Mouse (Mus musculus): ENCODE results near the gene Slc25a20.

DNA sequence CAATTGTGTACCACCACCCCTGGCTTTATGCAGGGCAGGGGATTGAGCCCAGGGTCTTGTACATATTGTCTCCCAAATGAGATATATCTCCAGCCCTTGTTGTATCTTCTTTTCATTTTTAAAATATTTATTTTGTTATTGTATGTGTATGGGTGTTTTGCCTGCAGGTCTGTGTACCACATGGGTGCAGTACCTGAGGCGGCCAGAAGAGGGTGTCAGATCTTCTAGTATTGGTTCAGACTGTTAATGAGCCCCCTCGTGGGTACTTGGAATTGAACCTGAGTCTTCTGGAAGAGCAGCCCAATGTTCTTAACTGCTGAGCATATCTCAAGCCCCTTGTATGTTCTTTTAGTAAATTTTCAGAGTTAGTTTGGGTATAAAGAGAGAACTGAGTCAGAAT is 11.3 kb downstream of the Slc25a20 start:
- TF ChIP-seq CTCF (IDR thresholded peaks at IDR 0.05; ENCODE audit: extremely low read depth, insufficient read depth, low read length) (0 out of 2 replicates have a peak, but pooled peaks have one; percentile 19), POLR2A (IDR thresholded peaks at IDR 0.05; ENCODE audit: extremely low read depth, insufficient read depth, low read length) (no peak)
